Mouse (Mus musculus) kidney, embryonic 14.5 days (tissue): ENCODE measurements around the gene Bcl2l13. TPM values are rescaled to one million over a fixed set of nuclear protein-coding genes. Genes with fewer than 3 reads are reported as not detected.
A peak's percentile ranks its signal among the peaks of the same experiment; 100 is the strongest.

Source experiments
- ATAC-seq: fragments of 200-750 bp; cut with Nextera tagmentation; 2 replicates; pipeline ENCODE4 v1.8.0; 2017; ENCODE audit warnings: moderate number of reproducible peaks, mild to moderate bottlenecking, moderate TSS enrichment, moderate library complexity; ENCODE audit not compliant: low FRiP score, low TSS enrichment
- H3K27ac ChIP-seq: fragments of 300-500 bp; sonication (generic); 2 replicates; pipeline ENCODE4 v1.5.1; 2014; ENCODE audit warnings: low read depth, mild to moderate bottlenecking, low read length, moderate library complexity, mixed read lengths
- H3K27me3 ChIP-seq: fragments of 300-500 bp; sonication (generic); 2 replicates; pipeline ENCODE4 v1.6.1; 2014; ENCODE audit warnings: mild to moderate bottlenecking, low read length; ENCODE audit not compliant: control insufficient read depth, insufficient read depth
- H3K36me3 ChIP-seq: fragments of 300-500 bp; sonication (generic); 2 replicates; pipeline ENCODE4 v1.6.1; 2014; ENCODE audit warnings: low read length, mixed read lengths; ENCODE audit not compliant: control insufficient read depth, insufficient read depth
- H3K4me1 ChIP-seq: fragments of 300-500 bp; sonication (generic); 2 replicates; pipeline ENCODE4 v1.6.1; 2014; ENCODE audit warnings: low read length, mixed read lengths; ENCODE audit not compliant: control insufficient read depth, insufficient read depth
- H3K4me2 ChIP-seq: fragments of 300-500 bp; sonication (generic); replicated peaks from 2 replicates; pipeline ENCODE4 v1.6.1; 2014; ENCODE audit warnings: low read depth, mild to moderate bottlenecking, low read length
- H3K4me3 ChIP-seq: fragments of 300-500 bp; sonication (generic); 2 replicates; pipeline ENCODE4 v1.5.1; 2014; ENCODE audit warnings: mild to moderate bottlenecking, low read length
- H3K9ac ChIP-seq: fragments of 300-500 bp; sonication (generic); 2 replicates; pipeline ENCODE4 v1.6.1; 2014; ENCODE audit warnings: low read depth, mild to moderate bottlenecking, low read length, moderate library complexity
- H3K9me3 ChIP-seq: fragments of 300-500 bp; sonication (generic); 2 replicates; pipeline ENCODE4 v1.6.1; 2016; ENCODE audit warnings: low read length; ENCODE audit not compliant: control insufficient read depth
- WGBS: fragments of 180-500 bp; shearing (Covaris S2); extraction: QIAGEN DNeasy Blood & Tissue Kit; methylation state at CpG from one replicate; pipeline ENCODE4 v1.1.7; 2014; 5-methylcytosine and 5-hydroxymethylcytosine counted together
- polyA plus RNA-seq: library from polyadenylated mRNA; unstranded; fragments of >200 nt; fragmentation: Nextera tagmentation; extraction: Ambion mirVana; gene quantifications from 2 replicates; pipeline ENCODE4 v1.2.1, GENCODE M21; 2014

Gene Bcl2l13
- 22.9 and 34.0 TPM in 2 replicates for polyA plus RNA-seq

DNA sequence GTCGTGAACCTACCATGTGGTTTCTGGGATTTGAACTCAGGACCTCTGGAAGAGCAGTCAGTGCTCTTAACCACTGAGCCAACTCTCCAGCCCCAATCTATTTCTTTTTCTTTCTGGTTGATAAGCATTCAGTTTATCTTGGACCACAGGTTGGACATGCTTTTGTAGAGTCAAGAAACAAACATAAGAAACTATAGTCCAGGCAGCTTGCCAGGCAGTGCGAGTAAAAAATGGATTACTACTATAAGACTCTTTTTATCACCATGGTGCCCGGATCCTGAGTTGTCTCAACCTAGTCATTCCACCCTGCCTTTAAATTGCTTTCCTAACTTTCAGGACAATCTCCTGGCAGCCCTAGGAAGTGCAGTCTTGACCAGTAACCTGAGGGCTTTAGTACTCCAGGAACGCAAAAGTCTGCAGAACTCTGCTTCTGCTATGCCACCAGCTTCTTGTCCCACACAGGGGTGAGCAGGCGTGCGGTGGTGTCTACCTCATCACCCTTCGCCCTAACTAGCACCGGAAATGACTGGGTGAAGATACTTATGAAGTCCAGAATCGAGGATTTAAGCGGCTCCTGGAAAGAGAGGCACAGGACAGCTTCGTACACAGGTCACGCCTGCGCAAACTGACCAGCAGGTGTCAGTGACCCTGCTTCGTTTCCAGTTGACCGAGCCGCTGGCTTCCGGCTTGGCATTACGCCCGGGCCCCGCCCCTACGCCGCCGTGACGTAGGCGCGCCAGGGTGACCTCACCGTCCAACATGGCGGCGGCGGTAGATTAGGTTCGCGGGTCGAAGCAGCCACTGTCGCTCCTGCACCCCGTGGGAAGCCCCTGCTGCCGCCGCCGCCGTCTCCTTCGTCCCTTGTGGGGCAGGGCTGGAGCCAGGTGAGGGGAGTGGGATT, at the start of gene Bcl2l13:
Gene Bcl2l13, plus strand, starts transcription at position 739 of the 901 bp plus-strand sequence.
- Histone ChIP-seq H3K27ac (peak within 1 kb of the TSS; percentile 92), H3K4me1 (no peaks in the 10 kb centered on the region), H3K27me3 (no peaks in the 10 kb centered on the region), H3K9me3 (no peaks in the 10 kb centered on the region), H3K4me2 (peak within 1 kb of the TSS; percentile 55), H3K9ac (peak within 1 kb of the TSS; percentile 92), H3K36me3 (no peaks in the 10 kb centered on the region), H3K4me3 (peak within 1 kb of the TSS; percentile 76)
- WGBS, result 4% methylated on average over 40 of the region's 40 CpGs
- ATAC-seq, result peak; percentile 94

DNA sequence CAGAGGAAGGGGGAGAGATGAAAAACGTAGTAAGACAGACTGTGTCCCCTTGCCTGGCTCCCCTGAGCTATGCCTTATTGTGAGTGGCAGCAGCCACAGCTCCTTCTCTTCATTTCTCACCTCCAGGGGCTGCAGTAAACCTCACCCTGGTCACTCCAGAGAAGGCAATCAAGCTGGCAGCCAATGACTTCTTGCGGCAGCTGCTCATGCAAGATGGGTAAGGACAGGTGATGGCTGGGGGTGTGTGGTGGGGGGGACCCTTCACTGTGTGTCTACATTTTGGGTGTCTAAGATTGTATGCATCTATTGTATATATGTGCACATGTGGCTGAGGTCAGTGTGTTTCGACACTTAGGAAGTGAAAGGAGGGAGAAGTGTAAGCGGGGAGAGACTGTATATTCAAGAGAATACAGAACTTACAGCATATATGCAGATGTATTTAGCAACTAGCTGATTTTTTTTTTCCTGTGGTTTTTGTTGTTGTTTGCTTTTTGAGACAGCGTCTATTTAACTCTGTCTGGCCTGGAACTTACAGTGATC, 47.9 kb upstream of the Bcl2l13 start:
- 66% methylated on average over 5 of the region's 5 CpGs for WGBS
- no peak overlapping the region for H3K4me3 ChIP-seq
- H3K4me2 ChIP-seq, result no peak overlapping the region
- H3K9ac ChIP-seq, result no peak overlapping the region
- ATAC-seq, result no peak
- no peaks in the 10 kb centered on the region for H3K9me3 ChIP-seq
- H3K27ac ChIP-seq, result no peak overlapping the region
- H3K4me1 ChIP-seq, result no peaks in the 10 kb centered on the region
- H3K36me3 ChIP-seq, result peaks cover 13% of the 10 kb centered on the region
- H3K27me3 ChIP-seq, result no peaks in the 10 kb centered on the region

GRCm38 (mm10) chr6:120788904-120789303, 47.1 kb upstream of the Bcl2l13 start:
- Histone ChIP-seq H3K27me3 (no peaks in the 10 kb centered on the region), H3K9me3 (no peaks in the 10 kb centered on the region), H3K9ac (no peak overlapping the region), H3K27ac (no peak overlapping the region), H3K4me1 (no peaks in the 10 kb centered on the region), H3K4me3 (no peak overlapping the region), H3K36me3 (peaks cover 20% of the 10 kb centered on the region), H3K4me2 (no peak overlapping the region)
- no peak for ATAC-seq

- Histone ChIP-seq H3K9ac (no peak overlapping the region), H3K36me3 (peaks cover 31% of the 10 kb centered on the region), H3K27me3 (no peaks in the 10 kb centered on the region), H3K27ac (no peak overlapping the region), H3K4me2 (no peak overlapping the region), H3K9me3 (no peaks in the 10 kb centered on the region), H3K4me3 (no peak overlapping the region), H3K4me1 (no peaks in the 10 kb centered on the region)
- 0 out of 2 replicates have a peak, but pooled peaks have one; percentile 10 for ATAC-seq
- 97% methylated on average over 10 of the region's 11 CpGs for WGBS
Measured at GRCm38 (mm10) chr6:120790153-120790552, 45.9 kb upstream of the Bcl2l13 start.

DNA sequence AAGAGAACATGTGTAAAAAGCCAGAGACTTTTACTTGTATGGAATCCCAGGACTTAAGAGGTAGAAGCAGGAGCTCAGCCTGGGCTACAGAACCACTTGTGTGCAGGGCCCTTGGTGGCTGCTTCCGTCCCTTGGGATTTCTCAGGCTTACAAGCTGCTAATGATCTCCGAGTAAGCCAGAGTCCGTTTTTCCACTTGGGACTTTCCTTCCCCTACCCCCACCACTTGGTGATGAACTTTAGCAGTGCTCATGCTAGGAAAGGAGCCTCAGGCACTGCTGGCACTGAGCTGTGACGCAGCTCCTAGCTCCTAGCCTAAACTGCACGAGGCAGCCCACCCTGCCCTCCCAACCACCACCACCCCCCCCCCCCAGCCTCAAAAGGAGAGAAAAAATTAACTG, 45.3 kb upstream of the Bcl2l13 start:
- ATAC-seq, result no peak
- H3K27me3 ChIP-seq, result no peaks in the 10 kb centered on the region
- WGBS, result 54% methylated on average over 5 of the region's 5 CpGs
- H3K27ac ChIP-seq, result no peak overlapping the region
- H3K4me1 ChIP-seq, result no peaks in the 10 kb centered on the region
- no peak overlapping the region for H3K4me3 ChIP-seq
- H3K9me3 ChIP-seq, result no peaks in the 10 kb centered on the region
- H3K36me3 ChIP-seq, result peaks cover 37% of the 10 kb centered on the region
- H3K9ac ChIP-seq, result no peak overlapping the region
- H3K4me2 ChIP-seq, result no peak overlapping the region

DNA sequence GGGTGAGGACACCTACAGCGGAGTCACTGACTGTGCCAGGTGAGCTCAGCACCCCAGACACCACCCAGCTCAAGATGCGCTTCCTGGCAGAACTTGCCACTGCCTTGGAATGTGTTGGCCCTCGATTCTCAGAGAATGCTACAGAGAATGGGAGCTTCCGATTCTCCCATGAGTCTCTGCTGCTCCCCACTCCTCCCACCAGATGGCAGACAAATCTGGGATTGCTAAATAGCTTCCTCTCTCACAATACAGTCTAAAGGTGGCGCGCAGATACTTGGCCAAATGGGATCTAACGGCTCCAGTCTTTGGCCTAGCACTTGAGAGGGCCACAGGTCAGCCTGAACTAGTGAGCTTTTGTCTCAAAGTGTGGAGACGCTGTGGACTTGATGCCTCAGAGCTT, 43.1 kb upstream of the Bcl2l13 start:
- Histone ChIP-seq H3K36me3 (peaks cover 57% of the 10 kb centered on the region), H3K4me1 (no peaks in the 10 kb centered on the region)
- WGBS, result 77% methylated on average over 8 of the region's 8 CpGs

GRCm38 (mm10) chr6:120795422-120796086, 40.5 kb upstream of the Bcl2l13 start:
- no peak overlapping the region for H3K9ac ChIP-seq
- no peak overlapping the region for H3K27ac ChIP-seq
- H3K4me2 ChIP-seq, result no peak overlapping the region
- WGBS, result 82% methylated on average over 5 of the region's 5 CpGs
- peaks cover 82% of the 10 kb centered on the region for H3K36me3 ChIP-seq
- no peak for ATAC-seq
- no peaks in the 10 kb centered on the region for H3K4me1 ChIP-seq
- H3K27me3 ChIP-seq, result no peaks in the 10 kb centered on the region
- H3K4me3 ChIP-seq, result no peak overlapping the region
- H3K9me3 ChIP-seq, result no peaks in the 10 kb centered on the region

More for the DNA sequence above, 43.1 kb upstream of the Bcl2l13 start:
- Histone ChIP-seq H3K27ac (no peak overlapping the region), H3K4me3 (no peak overlapping the region), H3K9me3 (no peaks in the 10 kb centered on the region), H3K27me3 (no peaks in the 10 kb centered on the region), H3K9ac (no peak overlapping the region), H3K4me2 (no peak overlapping the region)
- ATAC-seq, result no peak

- H3K9me3 ChIP-seq, result no peaks in the 10 kb centered on the region
- WGBS, result 85% methylated on average over 2 of the region's 2 CpGs
- no peak overlapping the region for H3K9ac ChIP-seq
- ATAC-seq, result no peak
- H3K4me1 ChIP-seq, result no peaks in the 10 kb centered on the region
- no peak overlapping the region for H3K27ac ChIP-seq
- no peak overlapping the region for H3K4me2 ChIP-seq
- no peak overlapping the region for H3K4me3 ChIP-seq
- H3K36me3 ChIP-seq, result peaks cover 85% of the 10 kb centered on the region
- H3K27me3 ChIP-seq, result no peaks in the 10 kb centered on the region
Measured at GRCm38 (mm10) chr6:120796111-120796510, 39.9 kb upstream of the Bcl2l13 start.

DNA sequence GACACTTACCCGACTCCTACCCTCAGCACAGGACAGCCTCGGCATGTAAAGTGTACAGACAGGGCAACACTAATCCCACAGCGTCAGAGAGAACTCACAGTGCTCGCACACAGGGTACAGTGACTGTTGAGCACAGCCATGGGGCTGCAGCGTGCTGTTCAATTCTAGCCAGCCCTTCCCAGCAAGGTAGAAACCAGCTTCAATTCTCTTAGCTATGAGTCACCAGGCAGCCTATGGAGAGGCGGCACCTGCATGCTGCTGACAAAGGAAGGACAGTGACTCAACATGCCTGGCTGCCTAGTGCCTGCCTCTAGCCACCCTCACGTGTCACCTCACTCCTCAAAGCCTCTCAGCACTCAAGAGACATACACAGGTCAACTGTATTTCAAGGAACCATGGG, 38.0 kb upstream of the Bcl2l13 start:
- Histone ChIP-seq H3K9ac (no peak overlapping the region), H3K9me3 (no peaks in the 10 kb centered on the region), H3K36me3 (peaks cover 90% of the 10 kb centered on the region), H3K27me3 (no peaks in the 10 kb centered on the region), H3K4me3 (no peak overlapping the region), H3K27ac (no peak overlapping the region), H3K4me1 (no peaks in the 10 kb centered on the region), H3K4me2 (no peak overlapping the region)
- ATAC-seq, result no peak
- 91% methylated on average over 7 of the region's 7 CpGs for whole genome bisulfite sequencing
